Mouse (Mus musculus) thymus, adult 2 months (tissue): ENCODE data around the gene Gabarapl1. TPM values are rescaled to one million over a fixed set of nuclear protein-coding genes. Genes with fewer than 3 reads are reported as not detected.

Source experiments
- DNase-seq: peaks from one replicate; pipeline ENCODE4 v3.0.0; 2021
- H3K27ac ChIP-seq: fragments of 200-500 bp; 2 replicates; pipeline ENCODE4 v1.5.1; 2012; ENCODE audit warnings: low read length, control low read depth; ENCODE audit not compliant: control insufficient read depth, insufficient read depth
- H3K27me3 ChIP-seq: fragments of 200-500 bp; 2 replicates; pipeline ENCODE4 v1.6.1; 2012; ENCODE audit warnings: mild to moderate bottlenecking, low read length, moderate library complexity, mixed read lengths; ENCODE audit not compliant: control insufficient read depth, insufficient read depth
- H3K36me3 ChIP-seq: fragments of 200-500 bp; 2 replicates; pipeline ENCODE4 v1.6.1; 2012; ENCODE audit warnings: mild to moderate bottlenecking, low read length, moderate library complexity; ENCODE audit not compliant: control insufficient read depth, insufficient read depth
- H3K4me1 ChIP-seq: fragments of 200-500 bp; replicated peaks from 2 replicates; pipeline ENCODE4 v1.6.1; 2012; ENCODE audit warnings: low read length; ENCODE audit not compliant: control insufficient read depth, insufficient read depth
- H3K4me3 ChIP-seq: fragments of 200-500 bp; 2 replicates; pipeline ENCODE4 v1.5.1; 2012; ENCODE audit warnings: mild to moderate bottlenecking, low read length, control low read depth, moderate library complexity; ENCODE audit not compliant: control insufficient read depth, insufficient read depth
- CTCF ChIP-seq: fragments of 200-500 bp; IDR thresholded peaks from 2 replicates; pipeline ENCODE4 v1.5.1; 2012; ENCODE audit warnings: mild to moderate bottlenecking, control low read depth, low read length, moderate library complexity, borderline replicate concordance; ENCODE audit not compliant: control insufficient read depth, poor library complexity, insufficient read depth; ENCODE audit errors: extremely low read depth
- POLR2A ChIP-seq: fragments of 200-500 bp; IDR thresholded peaks from 2 replicates; pipeline ENCODE4 v1.6.1; 2012; ENCODE audit warnings: mild to moderate bottlenecking, low read length, control low read depth, moderate library complexity; ENCODE audit not compliant: control insufficient read depth, poor library complexity, insufficient read depth; ENCODE audit errors: extremely low read depth
- WGBS: fragments of 180-500 bp; shearing (Covaris S2); methylation state at CpG from one replicate; pipeline ENCODE4 v1.1.7; 2018; 5-methylcytosine and 5-hydroxymethylcytosine counted together
- polyA plus RNA-seq: library from polyadenylated mRNA; depleted of rRNA; stranded (reverse); fragments of >200 nt; gene quantifications from 2 replicates; pipeline ENCODE4 v1.2.3, GENCODE M21; 2012

Gene Gabarapl1
- polyA plus RNA-seq, 1 experiment = 29.8 TPM

DNA sequence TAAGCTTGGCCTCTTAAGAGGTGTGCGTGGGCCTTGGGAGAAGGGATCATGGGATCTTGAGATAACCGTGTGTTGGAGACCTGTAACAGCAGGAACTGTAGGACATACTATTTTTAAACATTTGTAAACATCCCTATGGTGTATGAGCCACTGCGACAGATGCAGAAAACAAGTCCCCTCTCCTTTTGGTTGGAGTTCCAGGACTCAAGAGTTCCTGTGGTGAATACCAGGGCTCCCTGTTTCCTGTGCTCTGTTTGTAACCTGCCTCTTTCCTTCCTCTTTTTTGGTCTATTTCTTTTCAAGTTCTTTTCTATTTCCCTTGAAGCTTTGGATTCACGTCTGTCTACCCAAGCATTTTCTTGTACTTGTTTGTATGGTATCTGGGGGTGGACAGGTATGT, 2.8 kb downstream of the Gabarapl1 start:
- Histone ChIP-seq H3K27ac (no peak overlapping the region), H3K36me3 (peaks cover 4% of the 10 kb centered on the region; the same call in 1 of the 2 replicates), H3K4me1 (peaks cover 17% of the 10 kb centered on the region), H3K4me3 (no peak overlapping the region), H3K27me3 (no peaks in the 10 kb centered on the region)
- TF ChIP-seq POLR2A = no peak
- no peak for TF ChIP-seq CTCF
- DNase-seq = no peak
- 25% methylated on average over 4 of the region's 4 CpGs for WGBS

DNA sequence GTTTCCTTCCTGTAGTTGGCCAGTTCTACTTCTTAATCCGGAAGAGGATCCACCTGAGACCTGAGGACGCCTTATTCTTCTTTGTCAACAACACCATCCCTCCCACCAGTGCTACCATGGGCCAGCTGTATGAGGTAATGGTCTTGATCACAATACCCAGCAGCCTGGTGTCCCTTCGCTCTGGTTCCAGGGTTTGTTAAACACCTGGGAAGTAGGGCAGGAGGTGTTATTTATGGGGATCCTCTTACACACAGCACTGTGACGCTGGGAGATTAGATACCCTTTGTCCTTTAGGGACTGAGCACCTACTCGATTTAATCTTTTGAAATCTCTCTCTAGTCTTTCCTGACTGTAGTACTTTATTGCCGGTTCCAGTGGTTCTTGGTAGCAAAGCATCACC, 5.6 kb downstream of the Gabarapl1 start:
- no peak overlapping the region for H3K27ac ChIP-seq
- WGBS = 94% methylated on average over 6 of the region's 6 CpGs
- DNase-seq = no peak
- H3K36me3 ChIP-seq = peaks cover 4% of the 10 kb centered on the region; the same call in 1 of the 2 replicates
- TF ChIP-seq CTCF (no peak), POLR2A (no peak)
- no peak overlapping the region for H3K4me3 ChIP-seq
- no peaks in the 10 kb centered on the region for H3K27me3 ChIP-seq
- peaks cover 13% of the 10 kb centered on the region for H3K4me1 ChIP-seq

DNA sequence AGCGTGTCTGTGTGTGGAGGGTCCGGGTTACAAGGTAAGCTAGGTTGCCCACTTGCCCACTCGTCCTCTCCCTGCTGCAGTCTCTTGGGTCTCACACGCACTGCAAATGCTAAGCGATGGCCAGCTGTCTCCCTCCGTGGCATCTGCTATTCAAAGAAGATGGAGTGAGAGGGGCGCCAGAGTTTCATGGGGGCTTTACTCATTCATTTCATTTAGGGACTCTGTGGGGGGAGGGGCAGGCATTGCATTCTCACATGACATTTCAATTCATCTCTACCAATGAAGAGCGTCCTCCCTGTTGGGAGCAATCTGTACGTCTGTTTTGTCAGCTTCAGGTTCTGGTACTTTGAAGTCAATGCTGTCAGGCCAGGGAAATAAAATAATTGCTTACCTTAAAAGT, 9.0 kb downstream of the Gabarapl1 start:
- Histone ChIP-seq H3K27me3 (no peaks in the 10 kb centered on the region), H3K27ac (no peak overlapping the region), H3K4me1 (no peaks in the 10 kb centered on the region), H3K36me3 (peaks cover 4% of the 10 kb centered on the region; the same call in 1 of the 2 replicates), H3K4me3 (no peak overlapping the region)
- TF ChIP-seq POLR2A (no peak), CTCF (no peak)
- no peak for DNase-seq
- 94% methylated on average over 9 of the region's 9 CpGs for WGBS

GRCm38 (mm10) chr6:129542540-129542939, 9.6 kb downstream of the Gabarapl1 start:
- Histone ChIP-seq H3K4me1 (no peaks in the 10 kb centered on the region), H3K4me3 (no peak overlapping the region), H3K36me3 (peaks cover 4% of the 10 kb centered on the region; the same call in 1 of the 2 replicates), H3K27ac (no peak overlapping the region), H3K27me3 (no peaks in the 10 kb centered on the region)
- no peak for TF ChIP-seq POLR2A
- no peak for TF ChIP-seq CTCF
- 94% methylated on average over 3 of the region's 3 CpGs for WGBS
- DNase-seq = no peak

DNA sequence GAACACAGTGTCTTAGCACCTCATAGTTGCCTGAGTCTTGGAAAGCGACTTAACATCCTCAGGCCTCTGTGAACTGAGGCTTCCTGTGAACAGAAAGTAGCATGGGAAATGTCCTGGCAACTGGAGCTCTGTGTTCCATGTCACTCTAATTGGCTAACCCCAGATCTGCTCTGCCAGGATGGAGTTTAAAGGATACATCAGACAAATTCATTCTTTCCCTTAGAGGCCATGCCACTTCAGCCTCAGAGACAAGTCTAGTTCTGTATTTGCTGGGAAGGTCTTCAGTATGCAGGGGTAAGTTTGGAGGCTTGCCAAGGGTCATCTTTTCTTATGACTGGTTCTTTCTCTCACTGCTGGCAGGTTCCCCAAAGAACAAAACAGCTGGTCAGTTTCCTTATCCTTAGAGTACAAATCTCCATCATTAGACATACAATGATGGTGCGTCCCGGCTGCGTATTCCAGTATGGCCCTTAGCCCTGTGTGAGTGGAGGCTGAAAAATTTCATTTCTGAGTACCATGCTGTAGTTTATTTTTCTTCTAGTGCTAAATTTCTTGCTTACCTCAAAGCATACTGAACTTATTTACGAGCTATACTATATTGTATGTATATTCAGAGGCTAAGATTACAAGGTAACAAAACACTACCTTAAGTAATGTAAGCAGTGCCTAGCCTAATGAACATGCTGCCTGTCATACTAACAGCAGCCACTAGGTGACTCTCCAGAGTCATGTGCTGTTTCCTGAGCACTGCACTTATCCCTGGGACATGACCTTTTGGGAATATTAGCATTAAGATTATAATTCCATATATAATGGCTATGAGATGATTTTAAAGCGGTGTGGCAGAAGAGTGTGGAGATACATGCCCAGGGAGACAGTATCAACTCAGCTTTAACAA, 11.0 kb downstream of the Gabarapl1 start:
- TF ChIP-seq CTCF = no peak
- TF ChIP-seq POLR2A = no peak
- no peaks in the 10 kb centered on the region for H3K4me1 ChIP-seq
- 87% methylated on average over 6 of the region's 6 CpGs for WGBS
- peak; percentile 54 for DNase-seq
- no peaks in the 10 kb centered on the region for H3K27me3 ChIP-seq
- peaks cover 3% of the 10 kb centered on the region; the same call in 1 of the 2 replicates for H3K36me3 ChIP-seq
- no peak overlapping the region for H3K27ac ChIP-seq
- no peak overlapping the region for H3K4me3 ChIP-seq

- WGBS = over 99% methylated on average over 2 of the region's 2 CpGs
- no peaks in the 10 kb centered on the region for H3K36me3 ChIP-seq
- H3K4me3 ChIP-seq = no peak overlapping the region
- no peak overlapping the region for H3K27ac ChIP-seq
- no peaks in the 10 kb centered on the region for H3K4me1 ChIP-seq
- no peak for TF ChIP-seq POLR2A
- no peak for TF ChIP-seq CTCF
- no peak for DNase-seq
- H3K27me3 ChIP-seq = no peaks in the 10 kb centered on the region
Measured at GRCm38 (mm10) chr6:129547277-129547676, 14.3 kb downstream of the Gabarapl1 start.
